Mouse (Mus musculus) midbrain, embryonic 10.5 days (tissue): Measurements from ENCODE around the gene Xylt2. TPM values are rescaled to one million over a fixed set of nuclear protein-coding genes. Genes with fewer than 3 reads are reported as not detected.

Source experiments
- DNase-seq: peaks from one replicate; pipeline ENCODE4 v3.0.0-alpha.2; 2017; ENCODE audit warnings: low spot score
- H3K27ac ChIP-seq: fragments of 300-500 bp; sonication (generic); replicated peaks from 2 replicates; pipeline ENCODE4 v1.5.1; 2016; ENCODE audit warnings: mild to moderate bottlenecking
- H3K27me3 ChIP-seq: fragments of 300-500 bp; sonication (generic); 2 replicates; pipeline ENCODE4 v1.6.1; 2016; ENCODE audit warnings: low read depth, mild to moderate bottlenecking; ENCODE audit not compliant: poor library complexity, severe bottlenecking
- H3K36me3 ChIP-seq: fragments of 300-500 bp; sonication (generic); 2 replicates; pipeline ENCODE4 v1.6.1; 2016; ENCODE audit warnings: mild to moderate bottlenecking, moderate library complexity
- H3K4me1 ChIP-seq: fragments of 300-500 bp; sonication (generic); 2 replicates; pipeline ENCODE4 v1.6.1; 2016
- H3K4me3 ChIP-seq: fragments of 300-500 bp; sonication (generic); 2 replicates; pipeline ENCODE4 v1.5.1; 2016; ENCODE audit warnings: mild to moderate bottlenecking, moderate library complexity
- H3K9me3 ChIP-seq: fragments of 300-500 bp; sonication (generic); replicated peaks from 2 replicates; pipeline ENCODE4 v1.6.1; 2016; ENCODE audit warnings: mild to moderate bottlenecking
- WGBS: fragments of 180-500 bp; shearing (Covaris S2); methylation state at CpG from one replicate; pipeline ENCODE4 v1.1.7; 2016; 5-methylcytosine and 5-hydroxymethylcytosine counted together
- polyA plus RNA-seq: library from polyadenylated mRNA; unstranded; fragments of >200 nt; fragmentation: Nextera tagmentation; extraction: Ambion mirVana; gene quantifications from 2 replicates; pipeline ENCODE4 v1.2.1, GENCODE M21; 2016

Xylt2 gene
- polyA plus RNA-seq, 1 experiment from 2014 or later = 13.8 TPM

DNA sequence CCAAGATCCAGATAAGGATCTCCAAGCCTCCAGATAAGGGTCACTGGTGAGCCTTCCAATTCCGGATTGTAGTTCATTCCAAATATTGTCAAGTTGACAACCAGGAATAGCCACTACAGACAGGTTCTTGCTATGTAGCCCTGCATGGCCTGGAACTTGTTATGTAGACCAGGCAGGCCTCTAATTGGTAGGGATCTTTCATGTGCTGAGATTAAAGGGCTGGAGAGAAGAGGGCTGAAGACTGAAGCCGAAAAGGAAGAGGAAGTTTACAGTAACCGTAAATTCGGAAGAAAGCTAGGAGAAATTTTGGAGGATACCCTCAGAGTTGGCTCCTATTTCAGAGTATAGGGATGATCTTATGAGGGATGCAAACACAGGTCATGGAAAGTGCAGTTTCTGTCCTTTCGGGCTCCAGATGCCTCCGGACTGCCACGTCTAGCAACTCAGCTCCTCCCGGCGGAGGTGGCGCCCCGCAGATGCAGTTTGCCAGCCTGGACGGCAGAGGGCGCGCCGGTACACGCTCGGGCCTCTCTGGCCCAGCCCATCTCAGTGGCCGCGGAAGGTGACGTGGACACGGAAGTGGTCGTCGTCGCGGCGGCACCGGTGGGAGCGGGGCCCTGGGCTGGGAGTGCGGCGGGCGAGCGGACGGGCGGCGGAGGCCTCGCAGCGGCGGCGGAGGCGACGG lies 48.0 kb downstream of the Xylt2 start, which contains the start of gene Lrrc59:
TSS of gene Lrrc59 (plus strand) at position 569 of the 685 bp plus-strand sequence.
- Histone ChIP-seq H3K36me3 (peaks cover 33% of the 10 kb centered on the region), H3K27ac (peak within 1 kb of the TSS; percentile 88), H3K27me3 (no peaks in the 10 kb centered on the region), H3K9me3 (no peaks in the 10 kb centered on the region), H3K4me3 (peak within 1 kb of the TSS; percentile 94), H3K4me1 (peaks cover 16% of the 10 kb centered on the region)
- WGBS = 7% methylated on average over 41 of the region's 41 CpGs
- DNase-seq = peak; percentile 95

GRCm38 (mm10) chr11:94622162-94622561 lies 55.2 kb downstream of the Xylt2 start:
- Histone ChIP-seq H3K36me3 (no peaks in the 10 kb centered on the region), H3K4me3 (no peak overlapping the region), H3K4me1 (no peaks in the 10 kb centered on the region), H3K27me3 (peaks cover 8% of the 10 kb centered on the region; the same call in 1 of the 2 replicates), H3K9me3 (peaks cover 1% of the 10 kb centered on the region; the same call in 1 of the 2 replicates), H3K27ac (no peak overlapping the region)
- no peak for DNase-seq
- 79% methylated on average over 2 of the region's 2 CpGs for WGBS

DNA sequence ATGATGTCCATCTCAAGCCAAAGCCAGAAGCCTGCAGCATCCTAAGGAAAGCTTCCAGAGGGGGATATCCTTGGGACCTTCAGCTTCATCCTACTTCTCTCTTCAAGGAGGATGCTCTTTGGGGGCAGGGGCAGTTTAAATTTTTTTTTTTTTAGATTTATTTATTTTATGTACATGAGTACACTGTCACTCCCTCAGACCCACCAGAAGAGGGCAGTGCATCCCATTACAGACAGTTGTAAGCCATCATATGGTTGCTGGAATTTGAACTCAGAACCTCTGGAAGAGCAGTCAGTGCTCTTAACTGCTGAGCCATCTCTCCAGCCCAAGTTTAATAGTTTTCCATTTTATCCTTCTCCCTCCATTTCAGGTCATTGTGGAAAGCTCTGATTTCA lies 55.9 kb downstream of the Xylt2 start:
- DNase-seq = no peak
- H3K4me1 ChIP-seq = no peaks in the 10 kb centered on the region

DNA sequence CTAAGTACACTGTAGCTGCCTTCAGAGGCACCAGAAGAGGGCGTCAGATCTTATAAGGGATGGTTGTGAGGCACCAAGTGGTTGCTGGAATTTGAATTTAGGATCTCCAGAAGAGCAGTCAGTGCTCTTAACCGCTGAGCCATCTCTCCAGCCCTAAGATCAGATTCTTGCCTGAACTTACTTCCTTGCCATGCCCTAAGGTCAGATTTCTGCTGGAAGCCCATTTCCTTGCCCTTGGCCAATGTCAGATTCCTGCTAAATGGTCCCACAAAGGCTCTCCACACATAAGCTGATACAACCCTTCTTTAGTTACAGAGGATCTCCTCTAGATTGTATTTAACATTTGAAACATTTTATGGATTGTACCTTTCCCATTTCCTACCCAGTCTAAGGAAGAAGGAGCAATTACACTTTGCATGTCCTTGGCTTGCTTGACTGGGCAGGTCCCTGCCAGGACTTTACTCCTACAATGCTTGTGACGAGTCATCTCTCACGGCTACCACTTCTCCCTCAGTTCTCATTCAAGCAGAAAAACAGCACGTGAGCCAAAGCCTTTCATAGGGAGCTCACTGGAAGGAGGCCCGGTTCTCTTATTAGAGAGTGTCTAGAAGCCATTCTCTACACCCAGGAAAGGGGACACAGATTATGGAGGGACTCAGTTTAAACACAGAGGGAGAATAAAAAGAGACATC lies 56.4 kb downstream of the Xylt2 start:
- Histone ChIP-seq H3K4me3 (no peak overlapping the region), H3K4me1 (peaks cover 2% of the 10 kb centered on the region; the same call in 1 of the 2 replicates), H3K27me3 (peaks cover 15% of the 10 kb centered on the region), H3K36me3 (no peaks in the 10 kb centered on the region), H3K27ac (no peak overlapping the region), H3K9me3 (peaks cover 3% of the 10 kb centered on the region; the same call in 1 of the 2 replicates)
- 64% methylated on average over 6 of the region's 6 CpGs for WGBS
- DNase-seq = no peak

More for the DNA sequence above, 55.9 kb downstream of the Xylt2 start:
- H3K36me3 ChIP-seq = no peaks in the 10 kb centered on the region
- H3K27ac ChIP-seq = no peak overlapping the region
- peaks cover 15% of the 10 kb centered on the region for H3K27me3 ChIP-seq
- H3K9me3 ChIP-seq = peaks cover 3% of the 10 kb centered on the region; the same call in 1 of the 2 replicates
- no peak overlapping the region for H3K4me3 ChIP-seq

DNA sequence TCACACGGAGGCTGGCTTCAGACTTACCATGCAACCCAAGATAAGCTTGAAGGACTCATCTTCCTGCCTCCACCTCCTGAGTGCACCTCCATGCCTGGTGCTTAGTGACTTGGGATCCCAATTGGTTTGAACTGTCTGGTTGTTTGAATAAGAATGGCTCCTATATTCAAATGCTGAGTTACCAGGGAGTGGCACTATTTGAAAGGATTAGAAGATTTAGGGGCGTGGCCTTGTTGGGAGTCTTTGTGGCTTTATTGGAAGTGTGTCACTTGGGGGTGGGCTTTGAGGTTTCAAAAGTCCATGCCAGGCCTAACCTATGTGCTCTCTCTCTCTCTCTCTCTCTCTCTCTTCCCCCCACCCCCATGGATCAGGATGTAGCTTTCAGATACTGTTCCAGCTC lies 59.7 kb downstream of the Xylt2 start:
- Histone ChIP-seq H3K4me3 (no peak overlapping the region), H3K9me3 (peaks cover 3% of the 10 kb centered on the region; the same call in 1 of the 2 replicates), H3K27me3 (peaks cover 26% of the 10 kb centered on the region), H3K4me1 (peaks cover 9% of the 10 kb centered on the region), H3K27ac (no peak overlapping the region), H3K36me3 (no peaks in the 10 kb centered on the region)
- no peak for DNase-seq
- WGBS = 88% methylated on average over 2 of the region's 2 CpGs

- no peak overlapping the region for H3K27ac ChIP-seq
- no peak overlapping the region for H3K4me3 ChIP-seq
- H3K36me3 ChIP-seq = no peaks in the 10 kb centered on the region
- peaks cover 26% of the 10 kb centered on the region for H3K27me3 ChIP-seq
- 30% methylated on average over 4 of the region's 4 CpGs for WGBS
- peak; percentile 21 for DNase-seq
- H3K9me3 ChIP-seq = peaks cover 3% of the 10 kb centered on the region; the same call in 1 of the 2 replicates
- peaks cover 9% of the 10 kb centered on the region for H3K4me1 ChIP-seq
Measured at GRCm38 (mm10) chr11:94615494-94615893, 61.8 kb downstream of the Xylt2 start.

GRCm38 (mm10) chr11:94614603-94615002 lies 62.7 kb downstream of the Xylt2 start:
- H3K27ac ChIP-seq = no peak overlapping the region
- H3K9me3 ChIP-seq = peaks cover 3% of the 10 kb centered on the region; the same call in 1 of the 2 replicates
- no peak for DNase-seq
- no peaks in the 10 kb centered on the region for H3K36me3 ChIP-seq
- H3K27me3 ChIP-seq = peaks cover 26% of the 10 kb centered on the region
- WGBS = 86% methylated on average over 4 of the region's 4 CpGs
- H3K4me3 ChIP-seq = no peak overlapping the region
- peaks cover 9% of the 10 kb centered on the region for H3K4me1 ChIP-seq

Other genes with a start within 250 kb of the Xylt2 start
- gene Cacna1g, start 203.3 kb downstream of the Xylt2 start, polyA plus RNA-seq = 8.1 and 9.1 TPM in 2 replicates
- 0.12 TPM in 1 of 2 replicates, not detected in the other for gene Spata20, start 191.3 kb downstream of the Xylt2 start, polyA plus RNA-seq
- 0.57 and 0.80 TPM in 2 replicates for gene Epn3, start 177.5 kb downstream of the Xylt2 start, polyA plus RNA-seq
- gene Mycbpap, start 155.8 kb downstream of the Xylt2 start, polyA plus RNA-seq = 2.7 and 2.9 TPM in 2 replicates
- 4.6 and 5.1 TPM in 2 replicates for gene Rsad1, start 128.3 kb downstream of the Xylt2 start, polyA plus RNA-seq
- gene Chad, start 112.5 kb downstream of the Xylt2 start, polyA plus RNA-seq = 0.12 and 0.39 TPM in 2 replicates
- gene Acsf2, start 75.6 kb downstream of the Xylt2 start, polyA plus RNA-seq = 3.0 and 3.5 TPM in 2 replicates
- 265 and 286 TPM in 2 replicates for gene Lrrc59, start 47.7 kb downstream of the Xylt2 start, polyA plus RNA-seq
- gene Mrpl27, start 23.7 kb downstream of the Xylt2 start, polyA plus RNA-seq = 143 and 145 TPM in 2 replicates
- 61.7 and 64.1 TPM in 2 replicates for gene Eme1, start 23.6 kb downstream of the Xylt2 start, polyA plus RNA-seq
- gene Gm11541, start 27.0 kb upstream of the Xylt2 start, polyA plus RNA-seq = not detected in 2 replicates
- 0.20 and 0.32 TPM in 2 replicates for gene Cdc34b, start 64.3 kb upstream of the Xylt2 start, polyA plus RNA-seq
- not detected in 2 replicates for gene Tmem92, start 105.2 kb upstream of the Xylt2 start, polyA plus RNA-seq